Mouse (Mus musculus) hindbrain, embryonic 14.5 days (tissue): ENCODE results near the gene Gm26938. TPM values are rescaled to one million over a fixed set of nuclear protein-coding genes. Genes with fewer than 3 reads are reported as not detected.

Experiments
- ATAC-seq: fragments of 200-750 bp; cut with Nextera tagmentation; 2 replicates; pipeline ENCODE4 v1.8.0; 2017; ENCODE audit warnings: moderate number of reproducible peaks, mild to moderate bottlenecking, moderate TSS enrichment, moderate library complexity; ENCODE audit not compliant: low FRiP score
- DNase-seq: peaks from one replicate; pipeline ENCODE4 v3.0.0-alpha.2; 2015; ENCODE audit warnings: low spot score
- H3K27ac ChIP-seq: fragments of 300-500 bp; sonication (generic); 2 replicates; pipeline ENCODE4 v1.5.1; 2014; ENCODE audit warnings: mild to moderate bottlenecking, moderate library complexity
- H3K27me3 ChIP-seq: fragments of 300-500 bp; sonication (generic); 2 replicates; pipeline ENCODE4 v1.6.1; 2014; ENCODE audit warnings: mild to moderate bottlenecking, low read length, mixed read lengths; ENCODE audit not compliant: control insufficient read depth, insufficient read depth
- H3K36me3 ChIP-seq: fragments of 300-500 bp; sonication (generic); replicated peaks from 2 replicates; pipeline ENCODE4 v1.6.1; 2014; ENCODE audit not compliant: control insufficient read depth, insufficient read depth
- H3K4me1 ChIP-seq: fragments of 300-500 bp; sonication (generic); replicated peaks from 2 replicates; pipeline ENCODE4 v1.6.1; 2014; ENCODE audit warnings: antibody characterized with exemption, low read length, mixed read lengths; ENCODE audit not compliant: control insufficient read depth, insufficient read depth
- H3K4me2 ChIP-seq: fragments of 300-500 bp; sonication (generic); replicated peaks from 2 replicates; pipeline ENCODE4 v1.6.1; 2014; ENCODE audit warnings: mild to moderate bottlenecking, moderate library complexity
- H3K4me3 ChIP-seq: fragments of 300-500 bp; sonication (generic); replicated peaks from 2 replicates; pipeline ENCODE4 v1.5.1; 2014; ENCODE audit warnings: mild to moderate bottlenecking, low read length
- H3K9ac ChIP-seq: fragments of 300-500 bp; sonication (generic); 2 replicates; pipeline ENCODE4 v1.6.1; 2014
- H3K9me3 ChIP-seq: fragments of 300-500 bp; sonication (generic); 2 replicates; pipeline ENCODE4 v1.6.1; 2016; ENCODE audit warnings: low read length; ENCODE audit not compliant: control insufficient read depth
- WGBS: fragments of 180-500 bp; shearing (Covaris S2); extraction: QIAGEN DNeasy Blood & Tissue Kit; methylation state at CpG from one replicate; pipeline ENCODE4 v1.1.7; 2014; 5-methylcytosine and 5-hydroxymethylcytosine counted together
- microRNA-seq: library from miRNA; unstranded; fragments of <30 nt; microRNA quantifications from one replicate; pipeline ENCODE4, GENCODE M21; 2016
- polyA plus RNA-seq: library from polyadenylated mRNA; unstranded; fragments of >200 nt; fragmentation: Nextera tagmentation; extraction: Ambion mirVana; gene quantifications from 2 replicates; pipeline ENCODE4 v1.2.1, GENCODE M21; 2014

The Gm26938 gene
- polyA plus RNA-seq, 1 experiment from 2014 or later: 0.29 TPM

- Histone ChIP-seq H3K9me3 (no peaks in the 10 kb centered on the region), H3K4me2 (no peak overlapping the region), H3K4me3 (no peak overlapping the region), H3K36me3 (peaks cover 93% of the 10 kb centered on the region), H3K9ac (no peak overlapping the region), H3K27me3 (no peaks in the 10 kb centered on the region), H3K27ac (no peak overlapping the region), H3K4me1 (no peaks in the 10 kb centered on the region)
- WGBS: 90% methylated on average over 16 of the region's 16 CpGs
- ATAC-seq: no peak
- no peak for DNase-seq
Measured at GRCm38 (mm10) chr5:139758096-139758495, 68.1 kb downstream of the Gm26938 start.

Small RNA genes lying within 50 kb of the gene (microRNA-seq; reads per million reads assigned to microRNA genes)
- gene Mir7037: not detected

Other genes with a start within 250 kb of the Gm26938 start
- gene Micall2, start 90.1 kb downstream of the Gm26938 start, polyA plus RNA-seq: 10.6 and 10.7 TPM in 2 replicates
- gene Ints1, start 50.7 kb downstream of the Gm26938 start, polyA plus RNA-seq: 37.2 and 37.6 TPM in 2 replicates
- 7.1 and 7.8 TPM in 2 replicates for gene Mafk, start 34.9 kb downstream of the Gm26938 start, polyA plus RNA-seq
- gene Tmem184a, start 6.5 kb downstream of the Gm26938 start, polyA plus RNA-seq: 0.08 TPM in 1 of 2 replicates, not detected in the other
- 63.6 and 67.5 TPM in 2 replicates for gene Psmg3, start 478 bp upstream of the Gm26938 start, polyA plus RNA-seq
- gene Elfn1, start 81.5 kb upstream of the Gm26938 start, polyA plus RNA-seq: 3.5 and 5.0 TPM in 2 replicates